Mouse (Mus musculus) limb, embryonic 14.5 days (tissue): ENCODE measurements at regions not wholly inside any gene's neighbourhood (a gene's known extent, or its start where the extent isn't known, plus 50 kb on each side); places are given as distances from the start of the nearest gene placed in this dataset.

Source experiments
- ATAC-seq: fragments of 200-750 bp; cut with Nextera tagmentation; 2 replicates; pipeline ENCODE4 v1.8.0; 2017; ENCODE audit warnings: low read depth, moderate number of reproducible peaks, moderate TSS enrichment; ENCODE audit not compliant: low FRiP score
- DNase-seq: peaks from one replicate; pipeline ENCODE4 v3.0.0-alpha.2; 2015; ENCODE audit warnings: low spot score
- H3K27ac ChIP-seq: fragments of 300-500 bp; sonication (generic); replicated peaks from 2 replicates; pipeline ENCODE4 v1.5.1; 2014; ENCODE audit warnings: low read depth, mild to moderate bottlenecking, low read length, moderate library complexity, mixed read lengths
- H3K27me3 ChIP-seq: fragments of 300-500 bp; sonication (generic); 2 replicates; pipeline ENCODE4 v1.6.1; 2014; ENCODE audit warnings: low read length, mixed read lengths; ENCODE audit not compliant: control insufficient read depth, insufficient read depth
- H3K36me3 ChIP-seq: fragments of 300-500 bp; sonication (generic); 2 replicates; pipeline ENCODE4 v1.6.1; 2014; ENCODE audit warnings: mild to moderate bottlenecking, low read length, moderate library complexity, mixed read lengths; ENCODE audit not compliant: control insufficient read depth, insufficient read depth
- H3K4me1 ChIP-seq: fragments of 300-500 bp; sonication (generic); 2 replicates; pipeline ENCODE4 v1.6.1; 2014; ENCODE audit warnings: antibody characterized with exemption, low read length, mixed read lengths; ENCODE audit not compliant: control insufficient read depth, insufficient read depth
- H3K4me2 ChIP-seq: fragments of 300-500 bp; sonication (generic); replicated peaks from 2 replicates; pipeline ENCODE4 v1.6.1; 2014; ENCODE audit warnings: low read depth, mild to moderate bottlenecking, low read length, moderate library complexity; ENCODE audit not compliant: severe bottlenecking
- H3K4me3 ChIP-seq: fragments of 300-500 bp; sonication (generic); replicated peaks from 2 replicates; pipeline ENCODE4 v1.5.1; 2014; ENCODE audit warnings: low read length
- H3K9ac ChIP-seq: fragments of 300-500 bp; sonication (generic); 2 replicates; pipeline ENCODE4 v1.6.1; 2014; ENCODE audit warnings: mild to moderate bottlenecking, low read depth, low read length, moderate library complexity; ENCODE audit not compliant: severe bottlenecking
- H3K9me3 ChIP-seq: fragments of 300-500 bp; sonication (generic); 2 replicates; pipeline ENCODE4 v1.6.1; 2016; ENCODE audit warnings: low read length; ENCODE audit not compliant: control insufficient read depth
- POLR2A ChIP-seq: fragments of 200-500 bp; IDR thresholded peaks from 2 replicates; pipeline ENCODE4 v1.8.0; 2012; ENCODE audit warnings: inconsistent platforms, mild to moderate bottlenecking, moderate library complexity, borderline replicate concordance; ENCODE audit not compliant: insufficient read depth, insufficient read length; ENCODE audit errors: extremely low read depth
- WGBS: fragments of 180-500 bp; shearing (Covaris S2); extraction: QIAGEN DNeasy Blood & Tissue Kit; methylation state at CpG from one replicate; pipeline ENCODE4 v1.1.7; 2014; 5-methylcytosine and 5-hydroxymethylcytosine counted together

DNA sequence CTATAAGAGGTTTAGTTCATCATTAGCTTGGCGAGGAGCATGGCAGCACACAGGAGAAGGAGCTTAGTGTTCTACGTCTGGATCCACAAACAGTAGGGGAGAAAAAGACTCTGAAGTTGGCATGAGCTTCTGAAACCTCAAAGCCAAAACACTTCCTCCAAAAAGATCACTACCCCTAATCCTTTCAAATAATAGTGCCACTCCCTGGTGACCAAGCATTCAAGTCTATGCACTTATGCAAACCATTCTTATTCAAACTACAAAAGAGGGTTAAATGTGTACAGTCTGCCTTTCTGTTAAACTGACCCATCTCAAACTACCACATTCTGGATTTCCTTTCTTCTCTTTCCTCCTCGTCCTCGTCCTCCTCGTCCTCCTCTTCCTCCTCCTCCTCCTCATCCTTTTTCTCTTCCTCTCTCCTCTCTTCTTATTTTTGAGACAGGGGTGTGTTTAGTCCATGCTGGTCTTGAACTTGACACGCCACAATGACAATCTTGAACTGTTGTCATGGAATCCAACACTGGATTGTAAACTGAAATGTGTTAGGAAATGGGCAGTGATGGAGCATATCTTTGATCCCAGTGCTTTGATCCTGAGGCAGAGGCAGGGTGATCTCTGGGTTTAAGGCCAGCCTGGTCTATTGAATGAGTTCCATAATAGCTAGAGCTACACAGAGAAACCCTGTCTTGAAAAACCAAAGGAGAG is 1645.9 kb downstream of the A830018L16Rik start:
- H3K4me2 ChIP-seq = no peak overlapping the region
- no peak for ATAC-seq
- no peaks in the 10 kb centered on the region for H3K9me3 ChIP-seq

More for the DNA sequence above, 1645.9 kb downstream of the A830018L16Rik start:
- Histone ChIP-seq H3K36me3 (no peaks in the 10 kb centered on the region), H3K27ac (no peak overlapping the region), H3K9ac (no peak overlapping the region), H3K4me3 (no peak overlapping the region), H3K27me3 (no peaks in the 10 kb centered on the region), H3K4me1 (no peaks in the 10 kb centered on the region)
- no peak for TF ChIP-seq POLR2A
- DNase-seq = no peak
- 82% methylated on average over 6 of the region's 6 CpGs for WGBS
